Mouse (Mus musculus): ENCODE measurements around the gene Ttc9c. TPM values are rescaled to one million over a fixed set of nuclear protein-coding genes. Genes with fewer than 3 reads are reported as not detected.

Ttc9c gene
- polyA plus RNA-seq, 1 experiment: 34.4 TPM

GRCm38 (mm10) chr19:8788521-8788920 is 30.6 kb downstream of the Ttc9c start:
- Histone ChIP-seq H3K4me3 (replicated peaks; ENCODE audit: insufficient read depth, low read depth, low read length) (no peak overlapping the region), H3K27me3 (ENCODE audit: control insufficient read depth, insufficient read depth, low read length) (no peaks in the 10 kb centered on the region), H3K4me1 (ENCODE audit: control insufficient read depth, insufficient read depth, low read length) (peaks cover 3% of the 10 kb centered on the region; the same call in 1 of the 2 replicates), H3K27ac (ENCODE audit: insufficient read depth, low read length) (0 out of 2 replicates have a peak overlapping the region, but pooled peaks have one; percentile 12)
- peak; percentile 49 to 64 for DNase-seq
- 17% methylated on average over 3 of the region's 3 CpGs for WGBS
- no peak for TF ChIP-seq CTCF (IDR thresholded peaks at IDR 0.05; ENCODE audit: borderline replicate concordance, insufficient read depth, low read depth, low read length)
- TF ChIP-seq POLR2A (IDR thresholded peaks at IDR 0.05; ENCODE audit: borderline replicate concordance, insufficient read depth, low read length): no peak

- Histone ChIP-seq H3K27ac (ENCODE audit: insufficient read depth, low read length) (no peak within 1 kb of the TSS), H3K4me3 (replicated peaks; ENCODE audit: insufficient read depth, low read depth, low read length) (peak within 1 kb of the TSS; percentile 91), H3K27me3 (ENCODE audit: control insufficient read depth, insufficient read depth, low read length) (no peaks in the 10 kb centered on the region), H3K4me1 (ENCODE audit: control insufficient read depth, insufficient read depth, low read length) (peaks cover 3% of the 10 kb centered on the region; the same call in 1 of the 2 replicates)
- WGBS: under 1% methylated on average over 32 of the region's 32 CpGs
- peak; percentile 90 to 95 for DNase-seq
- TF ChIP-seq CTCF (IDR thresholded peaks at IDR 0.05; ENCODE audit: borderline replicate concordance, insufficient read depth, low read depth, low read length): no peak; the same call in 1 of the 2 replicates
- TF ChIP-seq POLR2A (IDR thresholded peaks at IDR 0.05; ENCODE audit: borderline replicate concordance, insufficient read depth, low read length): peak; percentile 45; the same call in 1 of the 2 replicates
These were observed 32.9 kb downstream of the Ttc9c start, which contains the start of gene Taf6l for GRCm38 (mm10) chr19:8786008-8786781. Gene Taf6l, minus strand, starts transcription at chr19:8786417.

DNA sequence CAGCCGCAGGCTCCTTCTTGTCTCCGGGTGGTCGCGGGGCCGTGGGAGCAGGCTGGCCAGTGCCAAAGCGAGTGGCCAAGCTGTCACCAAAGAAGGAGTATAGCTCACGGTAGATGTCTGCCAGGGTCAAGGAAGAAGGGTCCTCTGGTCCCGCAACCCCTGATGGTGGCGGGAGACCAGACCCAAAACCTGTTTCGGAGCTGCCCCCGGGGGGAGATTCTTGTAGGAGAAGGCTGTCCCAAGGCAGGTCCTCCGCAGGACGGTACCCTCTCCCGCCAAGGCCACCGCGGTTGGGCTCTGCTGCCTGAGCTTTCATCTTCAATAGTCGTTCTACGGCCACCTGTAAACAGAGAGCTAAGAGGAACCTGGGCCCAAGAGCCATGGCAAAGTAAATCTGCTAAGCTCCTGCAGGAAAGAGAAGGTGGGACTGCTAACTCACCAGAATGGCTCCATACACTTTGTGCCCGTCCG is 44.1 kb downstream of the Ttc9c start:
- Histone ChIP-seq H3K27ac (ENCODE audit: insufficient read depth, low read length) (peak overlapping the region; percentile 93), H3K4me1 (ENCODE audit: control insufficient read depth, insufficient read depth, low read length) (peaks cover 4% of the 10 kb centered on the region), H3K4me3 (replicated peaks; ENCODE audit: insufficient read depth, low read depth, low read length) (peak overlapping the region; percentile 94), H3K27me3 (ENCODE audit: control insufficient read depth, insufficient read depth, low read length) (no peaks in the 10 kb centered on the region)
- TF ChIP-seq CTCF (IDR thresholded peaks at IDR 0.05; ENCODE audit: borderline replicate concordance, insufficient read depth, low read depth, low read length): no peak
- no peak for TF ChIP-seq POLR2A (IDR thresholded peaks at IDR 0.05; ENCODE audit: borderline replicate concordance, insufficient read depth, low read length)
- DNase-seq: no peak
- 2% methylated on average over 20 of the region's 20 CpGs for WGBS

DNA sequence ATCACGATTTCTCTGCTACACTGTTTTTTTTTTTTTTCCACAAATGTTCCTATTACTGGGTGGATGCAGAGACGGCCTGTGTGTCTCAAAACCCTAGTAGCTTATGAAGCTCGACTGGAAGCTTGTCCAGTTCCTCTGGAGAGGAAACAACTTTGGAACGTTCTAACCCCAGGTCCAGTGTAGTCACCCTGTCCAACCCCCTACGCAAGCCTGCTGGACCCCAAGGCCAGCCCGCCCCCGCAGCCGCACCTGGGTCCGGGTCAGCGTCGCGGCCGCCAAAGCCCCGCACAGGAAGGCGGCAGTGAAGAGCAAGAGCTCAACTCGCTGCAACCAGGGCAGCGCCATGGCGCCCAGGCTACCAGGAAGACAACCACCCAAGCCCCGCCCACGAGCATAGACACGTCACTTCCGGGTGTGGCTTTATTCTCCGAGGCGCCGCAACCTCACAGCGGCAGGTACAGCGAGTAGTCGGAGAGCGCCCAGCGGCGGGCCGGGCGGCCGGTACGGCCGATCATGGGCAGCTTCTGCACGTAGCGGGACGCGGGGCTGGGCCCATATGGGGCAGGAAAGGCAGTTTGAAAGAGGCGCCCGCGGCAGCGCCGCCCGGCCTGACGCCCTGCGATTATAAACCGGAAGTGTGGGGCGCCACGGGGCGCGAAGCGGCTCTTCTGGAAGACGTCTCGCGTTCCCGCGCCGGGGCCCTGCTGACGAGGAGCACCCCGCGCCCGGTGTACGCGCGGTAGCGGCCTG is 44.9 kb downstream of the Ttc9c start, which contains the start of gene Tmem179b:
Gene Tmem179b, minus strand, starts transcription at position 382 of the 750 bp plus-strand sequence.
- under 1% methylated on average over 68 of the region's 68 CpGs for WGBS
- Histone ChIP-seq H3K4me1 (ENCODE audit: control insufficient read depth, insufficient read depth, low read length) (peaks cover 4% of the 10 kb centered on the region), H3K27me3 (ENCODE audit: control insufficient read depth, insufficient read depth, low read length) (no peaks in the 10 kb centered on the region), H3K4me3 (replicated peaks; ENCODE audit: insufficient read depth, low read depth, low read length) (peak within 1 kb of the TSS; percentile 94), H3K27ac (ENCODE audit: insufficient read depth, low read length) (peak within 1 kb of the TSS; percentile 93)
- TF ChIP-seq CTCF (IDR thresholded peaks at IDR 0.05; ENCODE audit: borderline replicate concordance, insufficient read depth, low read depth, low read length) (no peak), POLR2A (IDR thresholded peaks at IDR 0.05; ENCODE audit: borderline replicate concordance, insufficient read depth, low read length) (peak; percentile 95)
- peak; percentile 96 to 98 for DNase-seq

DNA sequence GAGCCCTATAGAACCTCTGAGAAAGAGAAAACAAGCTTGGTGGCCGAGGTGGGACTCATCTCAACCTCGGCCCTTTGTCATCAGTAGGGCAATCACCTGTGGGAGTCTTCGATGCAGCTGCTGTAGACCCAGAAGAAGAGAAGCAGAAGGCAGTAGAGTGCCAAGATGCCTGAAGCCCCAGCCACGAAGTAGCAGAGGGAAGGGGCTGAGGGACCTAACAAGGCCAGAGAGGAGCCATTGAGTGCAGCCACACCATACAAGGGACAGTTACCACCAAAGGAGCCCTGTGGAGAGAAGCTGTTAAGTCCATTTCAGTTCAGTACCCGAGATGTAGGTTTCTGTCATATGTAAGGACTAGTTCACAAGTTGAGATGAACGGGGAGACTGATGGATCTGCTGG is 45.7 kb downstream of the Ttc9c start:
- Histone ChIP-seq H3K4me3 (replicated peaks; ENCODE audit: insufficient read depth, low read depth, low read length) (peak overlapping the region; percentile 22), H3K27ac (ENCODE audit: insufficient read depth, low read length) (no peak overlapping the region), H3K4me1 (ENCODE audit: control insufficient read depth, insufficient read depth, low read length) (peaks cover 4% of the 10 kb centered on the region), H3K27me3 (ENCODE audit: control insufficient read depth, insufficient read depth, low read length) (no peaks in the 10 kb centered on the region)
- 44% methylated on average over 6 of the region's 6 CpGs for WGBS
- TF ChIP-seq POLR2A (IDR thresholded peaks at IDR 0.05; ENCODE audit: borderline replicate concordance, insufficient read depth, low read length): no peak
- no peak for TF ChIP-seq CTCF (IDR thresholded peaks at IDR 0.05; ENCODE audit: borderline replicate concordance, insufficient read depth, low read depth, low read length)
- DNase-seq: no peak

GRCm38 (mm10) chr19:8772996-8773395 is 46.1 kb downstream of the Ttc9c start:
- Histone ChIP-seq H3K4me1 (ENCODE audit: control insufficient read depth, insufficient read depth, low read length) (peaks cover 4% of the 10 kb centered on the region), H3K27ac (ENCODE audit: insufficient read depth, low read length) (no peak overlapping the region), H3K27me3 (ENCODE audit: control insufficient read depth, insufficient read depth, low read length) (no peaks in the 10 kb centered on the region), H3K4me3 (replicated peaks; ENCODE audit: insufficient read depth, low read depth, low read length) (no peak overlapping the region)
- WGBS: 73% methylated on average over 5 of the region's 5 CpGs
- DNase-seq: no peak
- TF ChIP-seq POLR2A (IDR thresholded peaks at IDR 0.05; ENCODE audit: borderline replicate concordance, insufficient read depth, low read length) (no peak), CTCF (IDR thresholded peaks at IDR 0.05; ENCODE audit: borderline replicate concordance, insufficient read depth, low read depth, low read length) (no peak)

DNA sequence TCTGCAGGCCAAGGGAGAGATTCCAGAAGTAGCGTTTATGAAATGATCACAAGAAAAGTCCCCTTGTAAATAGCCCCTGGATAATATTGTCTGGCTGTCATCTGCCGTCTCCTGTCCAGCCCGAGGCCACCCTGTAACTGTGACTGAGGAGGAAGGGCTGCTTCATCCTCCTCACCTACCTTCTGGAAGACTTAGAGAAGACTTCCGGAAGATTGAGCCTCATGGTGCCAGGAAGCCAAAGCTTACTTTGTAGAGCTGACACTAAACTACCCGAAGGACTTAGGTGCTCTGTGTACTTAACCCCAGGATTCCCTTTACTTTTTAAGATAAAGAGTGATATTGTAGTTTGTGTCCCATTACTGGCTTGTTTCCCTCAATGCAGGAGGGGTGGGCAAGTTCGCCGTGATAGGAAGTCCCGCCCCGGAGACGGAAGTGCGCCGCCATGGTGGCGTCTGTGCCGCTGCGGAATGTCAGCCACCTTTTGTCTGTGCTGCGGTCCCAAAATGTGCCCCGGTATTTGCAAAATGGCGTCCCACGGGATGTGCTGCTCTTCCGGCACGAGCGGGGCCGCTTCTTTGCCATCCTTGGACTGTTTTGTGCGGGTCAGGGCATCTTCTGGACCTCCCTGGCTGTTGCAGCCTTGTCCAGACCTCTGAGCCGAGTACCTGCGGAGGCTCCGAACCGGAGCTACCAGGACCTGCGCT is 48.4 kb downstream of the Ttc9c start, which contains the start of gene Tmem223:
Gene Tmem223, plus strand, starts transcription at position 430 of the 704 bp plus-strand sequence.
- peaks cover 4% of the 10 kb centered on the region for H3K4me1 ChIP-seq (ENCODE audit: control insufficient read depth, insufficient read depth, low read length)
- peak; percentile 81 to 83 for DNase-seq
- peak within 1 kb of the TSS; percentile 89 for H3K27ac ChIP-seq (ENCODE audit: insufficient read depth, low read length)
- H3K27me3 ChIP-seq (ENCODE audit: control insufficient read depth, insufficient read depth, low read length): no peaks in the 10 kb centered on the region
- WGBS: 14% methylated on average over 29 of the region's 29 CpGs
- H3K4me3 ChIP-seq (replicated peaks; ENCODE audit: insufficient read depth, low read depth, low read length): peak within 1 kb of the TSS; percentile 97
- TF ChIP-seq POLR2A (IDR thresholded peaks at IDR 0.05; ENCODE audit: borderline replicate concordance, insufficient read depth, low read length): peak; percentile 93
- no peak for TF ChIP-seq CTCF (IDR thresholded peaks at IDR 0.05; ENCODE audit: borderline replicate concordance, insufficient read depth, low read depth, low read length)
